Mouse (Mus musculus) spleen, adult 18-20 months (tissue): ENCODE measurements around the gene Pipox.

Experiments used
- DNase-seq, 2 experiments: peaks; one replicate each; pipeline ENCODE4 v3.0.0; 2022; ENCODE audit warnings: mixed read lengths in 2 of 2

Gene Pipox

GRCm38 (mm10) chr11:77843906-77844200 is 50.0 kb downstream of the Pipox start:
- DNase-seq = no peak

DNA sequence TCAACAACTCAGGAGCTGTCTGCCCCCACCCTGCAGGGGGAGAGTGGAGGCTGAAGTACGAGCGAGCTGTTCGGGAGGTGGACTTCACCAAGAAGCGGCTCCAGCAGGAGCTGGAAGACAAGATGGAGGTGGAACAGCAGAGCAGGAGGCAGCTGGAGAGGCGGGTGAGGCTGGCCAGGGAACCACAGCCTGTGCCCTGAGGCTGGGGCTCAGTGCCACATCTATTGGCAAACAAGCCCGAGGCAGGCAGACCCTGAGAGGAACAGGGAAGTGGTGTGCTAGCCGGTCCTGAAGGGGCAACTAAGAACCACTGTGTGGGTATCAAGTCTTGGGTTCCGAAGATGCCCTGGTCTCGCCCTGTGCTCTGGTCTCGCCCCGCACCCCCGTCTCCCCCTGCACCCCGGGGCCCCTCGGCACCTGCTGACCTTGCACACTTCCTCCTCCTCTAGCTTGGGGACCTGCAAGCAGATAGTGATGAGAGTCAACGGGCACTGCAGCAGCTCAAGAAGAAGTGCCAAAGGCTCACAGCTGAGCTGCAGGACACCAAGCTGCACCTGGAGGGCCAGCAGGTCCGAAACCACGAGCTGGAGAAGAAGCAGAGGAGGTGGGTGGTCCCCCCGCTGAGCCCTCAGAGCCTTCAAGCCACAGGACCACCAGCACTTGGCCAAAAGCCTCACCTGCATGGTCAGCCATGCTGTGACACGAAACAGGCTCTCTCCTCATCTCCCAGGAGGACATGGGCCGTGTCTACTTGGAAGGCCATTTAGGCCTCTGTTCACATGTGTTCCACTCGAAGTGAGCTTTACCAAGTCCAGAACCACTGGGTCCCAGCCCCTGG is 50.6 kb downstream of the Pipox start:
- no peak for DNase-seq

GRCm38 (mm10) chr11:77840523-77841245 is 53.2 kb downstream of the Pipox start:
- DNase-seq = no peak

DNA sequence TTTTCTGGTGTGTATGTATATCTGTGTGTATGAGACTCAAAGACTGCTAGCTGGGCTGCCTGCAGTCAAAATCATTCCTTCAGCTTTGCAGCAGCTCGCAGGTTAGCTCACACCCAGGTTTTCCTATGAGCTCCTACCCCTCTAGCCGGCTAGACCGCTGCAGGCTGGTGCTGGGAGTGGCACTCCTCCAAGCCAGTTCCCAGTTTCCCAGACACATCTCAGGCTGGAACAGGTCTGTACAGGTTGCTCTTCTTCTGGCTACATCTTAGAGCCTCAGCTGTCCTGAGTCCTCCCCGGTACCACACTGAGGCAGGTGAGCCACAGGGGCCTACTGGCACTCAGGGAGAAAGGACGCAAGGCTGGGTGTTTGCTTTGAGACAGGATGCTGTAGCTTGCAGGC is 56.0 kb downstream of the Pipox start:
- no peak for DNase-seq

GRCm38 (mm10) chr11:77836751-77837150 is 57.1 kb downstream of the Pipox start:
- DNase-seq = no peak

GRCm38 (mm10) chr11:77836290-77836689 is 57.6 kb downstream of the Pipox start:
- DNase-seq = no peak

GRCm38 (mm10) chr11:77835109-77835508 is 58.8 kb downstream of the Pipox start:
- no peak for DNase-seq

DNA sequence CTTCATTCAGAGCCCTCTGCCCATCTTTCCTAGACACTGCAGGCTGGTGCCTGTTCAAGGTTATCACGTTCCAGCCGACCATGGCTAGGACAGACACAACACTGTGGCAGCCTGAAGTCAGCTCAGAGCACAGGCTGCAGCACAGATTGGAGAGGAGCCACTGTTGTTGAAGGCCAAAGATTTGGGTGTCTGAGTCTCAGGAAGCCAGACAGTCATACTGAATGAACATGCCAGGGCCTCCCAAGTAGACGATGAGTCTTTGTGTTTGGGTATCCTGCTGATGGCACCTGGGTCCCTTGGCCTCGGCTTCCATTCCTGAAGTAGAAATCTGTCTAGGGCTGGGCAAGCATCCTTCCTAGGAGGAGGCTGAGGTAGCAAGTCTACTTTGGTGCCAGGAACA is 61.4 kb downstream of the Pipox start:
- no peak for DNase-seq

GRCm38 (mm10) chr11:77830875-77831274 is 63.0 kb downstream of the Pipox start:
- no peak for DNase-seq
